ENCODE assay signal across 8 mouse cellular contexts in the genomic region with DNA sequence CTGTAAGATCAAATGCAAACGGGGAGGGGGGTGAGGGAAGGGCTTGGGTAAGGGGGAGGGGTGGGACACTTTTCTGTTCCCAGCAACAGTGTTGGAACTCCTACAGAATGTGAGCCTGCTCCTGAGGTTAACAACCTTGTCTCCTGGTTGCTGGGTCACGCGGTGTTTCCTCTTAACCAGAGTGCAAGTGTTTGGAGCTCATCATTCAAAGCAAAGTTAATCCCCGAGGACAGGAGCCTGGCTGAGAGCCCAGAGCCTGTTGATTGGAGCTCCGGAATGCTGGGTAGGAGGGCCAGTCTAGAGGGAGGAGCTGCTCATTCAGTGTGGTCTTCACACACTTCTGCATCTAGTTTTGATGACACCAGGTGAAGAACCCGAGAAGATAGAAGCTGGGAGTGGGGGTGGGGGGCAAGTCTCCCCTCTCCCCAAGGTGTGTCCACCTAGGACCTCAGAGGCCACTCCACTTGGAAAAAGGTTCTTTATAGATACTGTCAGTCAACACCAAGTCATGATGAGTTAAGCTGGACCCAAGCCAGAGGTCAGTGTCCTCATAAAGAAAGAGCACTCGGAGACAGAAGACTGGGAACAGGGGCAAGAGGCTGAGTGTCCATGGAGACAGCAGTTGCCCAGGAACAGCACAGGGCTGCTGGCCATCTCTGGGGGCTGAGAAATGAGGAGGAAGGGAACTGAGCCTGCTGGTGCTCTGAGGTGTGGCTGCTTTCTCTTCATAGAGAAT.
DNase-seq lines count a peak whose midpoint lies in the region; ATAC-seq lines count a peak whose summit lies in the region.

No protein-coding gene starts in this region.

- no peak overlapping the region for H3K4me3 ChIP-seq in hindbrain, embryonic 10.5 days
- no peak overlapping the region for H3K4me3 ChIP-seq in limb, embryonic 11.5 days (ENCODE audit: low read depth, low read length)
- H3K4me3 ChIP-seq in midbrain, embryonic 14.5 days (replicated peaks; ENCODE audit: low read depth, low read length) = no peak overlapping the region

- H3K36me3 ChIP-seq in hindbrain, embryonic 10.5 days = no peaks in the 10 kb centered on the region
- no peaks in the 10 kb centered on the region for H3K36me3 ChIP-seq in limb, embryonic 11.5 days (ENCODE audit: control insufficient read depth, insufficient read depth, low read length)
- H3K36me3 ChIP-seq in midbrain, embryonic 14.5 days (ENCODE audit: control insufficient read depth, insufficient read depth, low read length) = no peaks in the 10 kb centered on the region

- peak; percentile 61 for ATAC-seq in limb, embryonic 11.5 days (ENCODE audit: insufficient number of reproducible peaks, low FRiP score, low TSS enrichment, low read depth)
- ATAC-seq in midbrain, embryonic 14.5 days (ENCODE audit: low FRiP score, low TSS enrichment) = peak; percentile 78

- H3K9me3 ChIP-seq in hindbrain, embryonic 10.5 days = no peaks in the 10 kb centered on the region
- no peaks in the 10 kb centered on the region for H3K9me3 ChIP-seq in limb, embryonic 11.5 days (ENCODE audit: control insufficient read depth, low read length)
- no peaks in the 10 kb centered on the region for H3K9me3 ChIP-seq in midbrain, embryonic 14.5 days (ENCODE audit: control insufficient read depth, low read length)

- peak; percentile 22 for DNase-seq in right cerebral cortex, postnatal 14 days
- no peak for DNase-seq in right cerebral cortex, adult 2 months (ENCODE audit: low spot score in 2 of 2)
- peak; percentile 57 for DNase-seq in forelimb bud, embryonic 11.5 days (ENCODE audit: low read depth, low spot score)
- peak; percentile 31 for DNase-seq in hindbrain, embryonic 10.5 days (ENCODE audit: low spot score)
- peak; percentile 63 for DNase-seq in limb, embryonic 11.5 days (ENCODE audit: low spot score)
- DNase-seq in midbrain, embryonic 14.5 days = peak; percentile 86
- peak; percentile 89 for DNase-seq in yolk sac, embryonic 10.5 days (ENCODE audit: low spot score)
- no peak for DNase-seq in layer of hippocampus, adult 8-10 months (ENCODE audit: low spot score in 2 of 2)

- H3K9ac ChIP-seq in limb, embryonic 11.5 days (ENCODE audit: low read length) = no peak overlapping the region
- H3K9ac ChIP-seq in midbrain, embryonic 14.5 days (replicated peaks; ENCODE audit: low read length) = no peak overlapping the region

- H3K27me3 ChIP-seq in hindbrain, embryonic 10.5 days (ENCODE audit: insufficient read depth, poor library complexity, severe bottlenecking) = peaks cover 12% of the 10 kb centered on the region
- H3K27me3 ChIP-seq in limb, embryonic 11.5 days (ENCODE audit: control insufficient read depth, insufficient read depth, low read length) = no peaks in the 10 kb centered on the region
- H3K27me3 ChIP-seq in midbrain, embryonic 14.5 days (ENCODE audit: control insufficient read depth, insufficient read depth, low read length) = peaks cover 22% of the 10 kb centered on the region

- no peak overlapping the region for H3K27ac ChIP-seq in hindbrain, embryonic 10.5 days
- no peak overlapping the region for H3K27ac ChIP-seq in limb, embryonic 11.5 days (replicated peaks; ENCODE audit: low read depth, low read length)
- no peak overlapping the region for H3K27ac ChIP-seq in midbrain, embryonic 14.5 days (replicated peaks; ENCODE audit: low read depth, low read length)

- H3K4me1 ChIP-seq in hindbrain, embryonic 10.5 days (replicated peaks) = peaks cover 50% of the 10 kb centered on the region
- H3K4me1 ChIP-seq in limb, embryonic 11.5 days (ENCODE audit: control insufficient read depth, insufficient read depth, low read length) = peaks cover 14% of the 10 kb centered on the region
- H3K4me1 ChIP-seq in midbrain, embryonic 14.5 days (ENCODE audit: control insufficient read depth, insufficient read depth, low read length) = peaks cover 13% of the 10 kb centered on the region

- no peak overlapping the region for H3K4me2 ChIP-seq in limb, embryonic 11.5 days (ENCODE audit: low read depth, severe bottlenecking)
- H3K4me2 ChIP-seq in midbrain, embryonic 14.5 days (ENCODE audit: low read length) = no peak overlapping the region

- 46% methylated on average over 7 of the region's 7 CpGs for WGBS in hindbrain, embryonic 10.5 days
- 12% methylated on average over 7 of the region's 7 CpGs for WGBS in limb, embryonic 11.5 days
- WGBS in midbrain, embryonic 14.5 days = 15% methylated on average over 7 of the region's 7 CpGs

Comparison
In these comparisons a context has a peak if more than half of its experiments do, and no peak if none do; other contexts are left out.
1. DNase-seq: peak in right cerebral cortex, postnatal 14 days (single experiment), forelimb bud, embryonic 11.5 days (single experiment), hindbrain, embryonic 10.5 days (single experiment), limb, embryonic 11.5 days (single experiment), midbrain, embryonic 14.5 days (single experiment) and yolk sac, embryonic 10.5 days (single experiment); none in right cerebral cortex, adult 2 months (0 of 2) and layer of hippocampus, adult 8-10 months (0 of 2).